Mouse (Mus musculus) right cerebral cortex, adult 2 months (tissue): ENCODE results near the gene Wdr4.
"Not testable (repeated sequence)": the region's sequence is repeated elsewhere in the genome, so short reads cannot be mapped to it uniquely, and the experiment has no call there.

ENCODE experiments used
- DNase-seq, 2 experiments: peaks; one replicate each; pipeline ENCODE4 v3.0.0; 2021 to 2022; ENCODE audit warnings: low spot score in 2 of 2

Wdr4 gene

DNA sequence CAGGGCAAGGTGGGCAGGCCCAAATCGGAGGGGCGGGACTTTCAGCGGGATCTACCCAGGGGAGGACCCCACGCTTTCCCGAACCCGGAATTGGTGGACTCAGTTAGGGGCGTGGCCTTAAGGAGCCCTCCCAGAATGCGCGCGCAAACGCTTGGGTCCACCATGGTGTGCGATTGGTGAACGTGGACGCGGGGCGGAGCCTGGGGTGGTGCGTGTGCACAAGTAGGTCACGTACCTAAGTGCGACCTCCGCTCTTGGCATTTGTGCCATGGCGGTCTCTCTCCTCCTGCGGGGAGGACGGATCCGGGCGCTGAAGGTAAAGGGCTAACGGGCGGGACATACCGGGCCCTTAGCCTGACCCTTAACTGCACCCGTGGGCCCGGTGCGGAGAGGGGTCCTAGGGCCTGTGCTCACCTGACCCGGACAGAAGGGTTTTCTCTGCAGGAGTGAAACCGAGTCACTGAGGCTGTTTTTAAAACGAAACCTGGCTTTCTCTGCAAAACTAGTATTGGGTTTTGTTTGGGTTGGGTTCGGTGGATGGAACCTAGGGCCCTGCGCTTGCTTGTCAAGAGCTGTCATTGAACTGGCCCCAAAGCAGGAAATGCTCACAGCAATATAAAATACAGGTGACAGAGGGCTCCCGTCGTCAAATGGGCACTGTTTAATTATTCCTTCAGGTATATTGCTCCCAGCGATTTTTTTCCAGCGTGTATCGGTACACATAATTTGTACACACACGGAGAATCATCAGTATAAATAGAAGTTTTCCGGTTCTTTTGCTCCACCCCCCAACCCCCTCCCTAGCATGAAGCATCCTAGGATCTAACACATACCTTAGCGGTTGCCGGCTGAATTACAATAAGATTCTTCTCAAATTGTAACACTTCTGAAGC lies at the start of gene Wdr4, which contains the start of gene Ndufv3:
Wdr4 (minus strand) TSS at position 35 of the 893 bp plus-strand sequence.
Ndufv3 (plus strand) TSS at position 170 of the 893 bp plus-strand sequence.
- DNase-seq, result peak; percentile 99

DNA sequence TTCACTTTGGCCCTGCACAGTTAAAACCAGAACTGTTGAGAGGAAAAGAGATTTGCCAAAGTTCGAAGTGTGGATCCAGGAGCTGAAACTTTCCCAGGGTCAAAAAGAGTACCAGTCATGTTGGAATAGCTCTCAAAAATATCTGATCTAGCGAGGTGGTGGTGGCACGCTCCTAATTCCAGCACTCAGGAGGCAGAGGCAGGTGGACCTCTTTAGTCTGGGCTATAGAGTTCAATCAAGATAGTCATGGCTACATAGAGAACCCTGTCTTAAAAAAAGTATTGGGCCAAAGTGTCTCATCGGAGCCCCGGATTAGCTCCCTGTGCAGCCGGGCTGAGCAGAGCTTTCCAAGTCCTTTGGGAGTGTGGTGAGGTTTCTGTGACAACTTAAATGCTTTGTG lies 46.5 kb upstream of the Wdr4 start:
- no peak for DNase-seq

DNA sequence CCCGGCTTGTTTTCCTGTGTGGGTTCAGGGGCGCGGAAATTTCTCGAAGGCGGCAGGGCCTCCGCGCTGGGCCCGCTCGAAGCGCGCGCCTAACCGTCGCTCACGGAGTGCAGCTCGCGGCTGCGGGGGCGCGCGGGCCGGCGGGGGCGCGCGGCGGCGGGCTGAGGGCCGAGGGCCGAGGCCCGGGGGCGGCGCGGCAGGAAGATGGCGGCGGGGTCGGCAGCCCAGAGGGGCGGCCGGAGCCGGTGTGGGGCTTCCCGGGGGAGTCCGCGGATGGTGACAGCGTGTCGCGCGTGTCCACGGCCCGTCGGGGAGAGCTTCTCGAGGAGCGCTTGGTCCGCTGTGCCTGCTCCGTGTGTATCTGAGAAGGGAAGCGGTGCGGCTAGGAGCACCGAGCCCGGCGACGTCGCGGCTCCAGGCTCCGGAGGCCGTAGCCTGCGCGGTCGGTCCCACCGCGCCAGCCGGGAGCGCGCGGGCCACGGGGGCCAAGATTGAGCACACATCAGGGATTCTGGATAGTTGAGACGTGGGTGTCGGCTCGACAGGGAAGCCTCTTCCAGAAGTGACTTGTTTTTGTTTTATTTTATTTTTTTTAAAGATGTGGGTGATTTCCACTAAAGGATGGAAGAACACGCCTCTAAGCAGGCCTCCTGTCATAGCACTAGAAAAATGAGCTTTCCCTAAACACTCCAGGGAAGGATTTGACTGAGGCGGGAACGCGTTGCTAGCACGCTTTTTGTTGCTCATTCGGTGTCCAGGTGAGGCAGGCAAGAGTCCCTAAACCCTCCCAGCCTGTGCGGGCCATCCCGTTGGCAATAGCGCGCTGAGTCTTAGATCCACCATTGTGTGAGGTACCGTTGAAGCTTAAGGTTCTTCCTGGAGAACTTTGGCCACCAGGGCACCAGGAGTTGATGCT lies 45.6 kb upstream of the Wdr4 start:
- DNase-seq, result peak; percentile 55 to 56

DNA sequence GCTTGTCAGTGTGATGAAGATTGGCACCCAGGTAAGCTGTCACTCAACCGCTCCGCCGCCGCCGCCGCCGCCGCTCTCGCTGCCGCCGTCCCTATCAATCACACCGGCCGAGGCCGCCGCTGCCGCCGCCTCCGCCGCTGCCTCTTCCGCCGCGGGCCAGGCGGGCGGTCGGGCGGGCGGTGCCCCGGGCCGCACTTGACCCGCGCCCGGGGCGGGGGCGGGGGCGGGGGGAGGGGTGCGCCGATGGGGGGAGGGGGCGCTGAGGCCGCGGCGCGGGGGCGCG lies 45.0 kb upstream of the Wdr4 start:
- no peak for DNase-seq

DNA sequence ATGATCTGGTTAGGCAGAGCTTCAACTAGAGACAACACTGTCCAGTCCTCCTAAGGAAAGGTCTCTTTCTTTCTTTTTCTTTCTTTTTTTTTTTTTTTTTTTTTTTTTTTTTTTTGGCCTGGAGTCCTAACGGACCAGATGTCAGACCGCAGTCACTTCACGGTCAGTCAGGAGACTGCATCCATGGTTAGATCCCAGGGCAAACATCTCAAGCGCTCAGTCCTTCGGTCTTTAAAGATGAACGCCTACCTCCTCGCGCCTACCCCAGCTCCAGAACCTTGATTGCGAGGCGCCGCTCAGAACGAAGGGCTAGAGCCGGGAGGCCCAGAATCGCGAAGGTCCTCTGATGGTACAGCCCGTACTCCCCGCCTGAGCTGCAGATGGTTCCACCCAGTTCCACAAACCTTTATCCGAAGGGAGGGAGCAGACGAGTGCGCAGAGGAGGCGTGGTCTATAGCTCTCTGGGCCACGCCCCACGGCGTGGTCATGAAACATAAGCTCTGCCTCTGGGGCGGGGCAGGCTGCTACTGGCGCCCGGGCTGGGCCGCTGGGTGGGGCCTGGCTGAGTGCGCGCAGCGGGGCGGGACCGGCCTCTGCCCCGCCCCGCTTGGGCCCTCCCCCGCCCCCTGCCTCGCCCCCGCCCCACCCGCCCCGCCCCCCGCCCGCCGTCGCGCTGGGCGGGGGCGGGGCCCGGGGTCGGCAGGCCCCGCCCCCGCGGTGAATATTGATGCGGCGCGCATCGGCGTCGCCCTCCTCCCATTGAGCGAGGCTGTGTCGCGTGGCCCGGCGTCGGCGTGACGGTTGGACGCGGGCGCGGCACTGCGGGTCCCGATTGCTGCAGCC lies 44.5 kb upstream of the Wdr4 start, which contains the start of gene Pknox1:
Pknox1 (plus strand) TSS at position 720 of the 843 bp plus-strand sequence.
- peak; percentile 99 for DNase-seq

DNA sequence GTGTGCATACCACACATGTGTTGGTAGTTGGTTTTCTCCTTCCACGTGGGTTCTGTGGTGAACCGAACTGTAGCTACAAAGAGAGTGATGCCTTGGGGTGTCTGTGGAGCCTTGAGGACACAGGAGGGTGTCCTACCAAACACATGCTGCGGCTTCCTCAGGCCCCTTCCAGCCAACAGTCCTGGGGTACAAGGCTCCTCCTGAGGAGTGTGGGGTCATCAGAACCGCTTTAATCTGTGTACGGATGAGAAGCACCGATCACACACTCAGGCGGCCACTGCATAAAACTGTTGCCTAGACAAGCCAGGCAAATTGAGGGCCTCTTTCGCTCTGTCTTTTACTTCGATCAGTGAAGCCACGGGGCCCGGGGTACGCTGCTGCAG lies 43.8 kb upstream of the Wdr4 start:
- DNase-seq, result peak; percentile 39 to 41

DNA sequence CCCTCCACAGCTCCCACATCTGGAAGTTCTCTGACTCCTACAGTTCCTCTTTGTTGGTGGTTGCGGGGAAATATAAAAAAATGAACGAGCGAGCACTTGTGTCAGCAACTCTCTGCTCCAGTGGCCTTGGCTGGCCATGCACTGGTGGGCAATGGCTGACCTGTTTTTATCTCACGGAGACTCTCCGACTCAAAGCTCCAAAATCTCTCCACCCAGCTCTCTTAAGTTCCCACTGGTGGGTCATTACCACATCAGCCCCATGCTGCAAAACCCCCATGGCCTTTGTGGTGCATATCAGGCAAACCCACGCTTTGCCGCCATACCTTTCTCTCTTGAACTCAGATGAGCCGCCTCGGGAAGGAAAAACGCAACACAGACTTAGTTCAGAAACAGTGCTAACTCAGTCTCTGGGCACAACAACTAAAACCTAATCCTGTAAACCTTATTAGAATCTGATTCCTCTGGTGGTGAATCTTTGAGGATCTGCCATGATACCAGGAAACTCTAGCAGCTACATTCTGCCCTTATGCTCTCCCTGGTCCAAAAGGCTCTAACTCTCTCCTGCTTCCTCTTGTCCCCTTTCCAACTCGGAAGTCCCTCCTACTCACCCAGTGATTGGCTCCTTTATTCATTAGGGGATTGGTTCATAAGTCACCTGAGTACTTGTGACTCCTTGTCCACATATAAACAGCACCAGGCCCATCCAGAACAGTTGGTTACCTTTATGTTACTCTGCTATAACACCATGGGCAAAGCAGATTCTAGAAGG lies 39.4 kb upstream of the Wdr4 start:
- no peak for DNase-seq

DNA sequence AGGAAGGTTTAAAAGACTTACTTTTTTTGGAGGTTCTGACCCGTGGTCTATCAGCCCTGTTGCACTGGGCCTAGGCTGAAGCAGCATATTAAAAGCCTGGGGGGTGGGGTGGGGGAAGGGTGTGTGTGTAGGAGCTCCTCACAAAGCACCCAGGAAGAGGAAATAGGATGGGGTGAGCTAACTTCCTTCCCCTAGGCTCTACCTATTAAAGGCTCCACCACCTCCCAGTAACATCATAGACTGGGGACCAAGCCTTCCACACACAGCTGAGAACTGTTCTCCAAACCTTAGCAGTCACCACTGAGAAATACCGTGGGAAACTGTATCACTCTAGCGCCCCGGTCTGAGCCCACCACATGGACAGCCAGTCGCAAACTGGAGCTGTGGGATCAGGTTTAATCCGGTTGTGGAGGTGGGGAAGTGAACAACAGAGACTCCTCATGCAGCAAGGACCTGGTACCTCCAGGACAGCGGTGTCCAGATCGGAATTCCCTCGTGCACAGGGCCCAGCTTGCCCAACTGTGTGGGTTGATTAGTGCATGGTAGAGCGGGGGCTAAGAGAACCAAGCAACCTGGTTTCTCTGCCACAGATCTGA lies 38.3 kb upstream of the Wdr4 start:
- DNase-seq, result no peak

DNA sequence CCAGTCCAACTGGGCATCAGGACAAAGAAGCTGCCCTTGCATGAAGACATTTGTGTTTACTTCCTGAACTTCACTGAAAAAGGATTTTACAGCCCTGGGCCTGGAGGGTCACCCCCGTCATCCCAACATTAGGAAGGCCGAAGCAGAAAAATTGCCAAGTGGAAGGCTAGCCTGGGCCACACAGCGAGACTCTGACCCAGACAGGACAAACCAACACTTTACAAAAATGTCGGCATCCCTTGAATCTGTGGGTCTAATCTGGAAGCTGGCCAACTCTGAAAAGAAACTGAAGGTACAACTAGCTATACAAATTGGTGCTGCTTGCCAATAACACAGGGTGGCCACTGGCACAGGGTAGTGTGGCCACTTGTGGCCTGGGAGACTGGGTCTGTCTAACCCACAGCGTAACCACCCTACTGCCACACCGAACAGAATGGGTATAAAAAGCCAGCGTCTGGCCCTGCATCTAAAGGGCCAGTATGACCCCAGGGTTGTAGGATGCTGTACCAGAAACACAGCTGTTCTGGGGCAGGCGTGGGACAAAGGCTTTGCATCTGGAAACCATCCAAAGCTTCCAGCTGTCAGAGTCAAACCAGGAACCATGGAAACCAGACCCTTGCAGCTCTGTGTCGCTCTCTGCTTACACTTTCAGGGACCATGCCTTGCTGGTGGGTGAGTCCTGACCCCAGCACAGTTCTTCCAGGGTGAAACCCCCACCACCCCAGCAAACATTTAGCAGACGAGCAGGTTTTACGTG lies 37.5 kb upstream of the Wdr4 start:
- no peak for DNase-seq

DNA sequence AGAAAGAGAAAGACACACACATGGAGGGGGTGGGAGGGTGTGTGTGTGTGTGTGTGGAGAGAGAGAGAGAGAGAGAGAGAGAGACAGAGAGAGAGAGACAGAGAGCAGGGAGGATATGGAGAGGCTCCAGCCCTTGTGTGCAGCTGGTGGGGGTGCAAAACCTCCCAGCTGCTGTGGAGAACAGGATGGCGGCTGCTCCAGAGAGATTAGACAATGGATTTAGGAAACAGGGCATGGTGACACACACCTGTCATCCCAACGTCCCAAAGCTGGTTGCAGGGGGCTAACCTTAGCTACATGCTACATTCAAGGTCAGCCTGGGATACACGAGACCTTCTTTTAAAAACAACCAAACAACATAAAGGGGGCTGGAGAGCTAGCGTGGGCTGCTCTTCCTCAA lies 36.5 kb upstream of the Wdr4 start:
- no peak for DNase-seq

DNA sequence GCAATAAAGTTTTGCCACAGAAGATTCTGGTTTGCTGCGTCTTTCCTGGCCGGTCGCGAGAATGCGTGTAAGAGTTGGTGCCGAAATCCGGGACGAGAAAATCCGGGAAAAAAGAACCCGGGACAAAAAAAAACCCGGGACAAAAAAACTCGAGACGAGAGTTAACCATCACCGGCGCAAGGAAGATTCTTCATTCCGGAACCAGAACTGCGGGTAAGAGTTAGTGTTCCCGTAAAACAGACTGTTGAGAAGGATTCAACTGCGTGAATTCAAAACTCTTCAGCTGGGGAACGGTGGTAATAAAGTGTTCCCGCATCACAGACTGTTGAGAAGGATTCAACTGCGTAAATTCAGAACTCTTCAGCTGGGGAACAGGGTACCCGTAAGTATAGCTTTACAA lies 32.8 kb upstream of the Wdr4 start:
- DNase-seq, result not testable (repeated sequence)

DNA sequence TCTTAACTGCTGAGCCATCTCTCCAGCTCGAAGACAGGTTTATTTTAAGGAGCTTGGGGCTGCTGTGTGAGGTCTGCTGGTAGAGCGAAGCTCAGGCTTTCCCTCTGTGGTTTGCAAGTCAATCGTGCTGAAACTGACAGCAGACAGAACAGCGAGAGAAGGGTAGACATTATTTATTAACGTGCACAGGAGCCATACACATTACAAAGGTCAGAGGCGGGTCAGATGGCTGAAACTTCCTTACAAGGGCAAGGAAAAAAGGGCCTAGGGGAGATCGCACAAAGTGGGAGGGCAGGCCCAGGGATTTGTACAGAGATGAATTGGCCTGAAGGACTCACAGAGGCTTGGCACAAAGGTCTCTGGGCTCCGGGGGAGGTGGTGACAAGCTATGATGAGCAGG lies 29.6 kb upstream of the Wdr4 start:
- no peak for DNase-seq

DNA sequence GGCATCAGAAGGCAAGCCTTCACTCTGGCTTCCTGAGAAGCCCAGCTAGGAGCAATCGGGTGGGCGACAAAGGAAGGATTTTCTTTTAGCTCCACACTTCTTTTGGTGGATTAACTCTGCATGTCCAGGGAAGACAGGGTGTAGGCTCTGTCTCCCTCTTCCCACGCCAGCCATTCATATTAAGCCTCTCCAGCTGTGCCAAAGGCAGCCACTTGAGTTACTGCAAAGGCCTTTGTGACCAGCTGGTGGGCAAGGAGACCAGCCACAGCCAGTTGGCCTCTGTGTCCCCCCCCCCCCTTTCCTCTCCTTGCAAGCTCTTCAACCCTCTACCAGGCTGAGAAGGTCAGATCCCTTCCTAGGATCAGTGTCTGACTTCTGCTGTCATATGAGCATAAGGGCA lies 28.2 kb upstream of the Wdr4 start:
- DNase-seq, result no peak

DNA sequence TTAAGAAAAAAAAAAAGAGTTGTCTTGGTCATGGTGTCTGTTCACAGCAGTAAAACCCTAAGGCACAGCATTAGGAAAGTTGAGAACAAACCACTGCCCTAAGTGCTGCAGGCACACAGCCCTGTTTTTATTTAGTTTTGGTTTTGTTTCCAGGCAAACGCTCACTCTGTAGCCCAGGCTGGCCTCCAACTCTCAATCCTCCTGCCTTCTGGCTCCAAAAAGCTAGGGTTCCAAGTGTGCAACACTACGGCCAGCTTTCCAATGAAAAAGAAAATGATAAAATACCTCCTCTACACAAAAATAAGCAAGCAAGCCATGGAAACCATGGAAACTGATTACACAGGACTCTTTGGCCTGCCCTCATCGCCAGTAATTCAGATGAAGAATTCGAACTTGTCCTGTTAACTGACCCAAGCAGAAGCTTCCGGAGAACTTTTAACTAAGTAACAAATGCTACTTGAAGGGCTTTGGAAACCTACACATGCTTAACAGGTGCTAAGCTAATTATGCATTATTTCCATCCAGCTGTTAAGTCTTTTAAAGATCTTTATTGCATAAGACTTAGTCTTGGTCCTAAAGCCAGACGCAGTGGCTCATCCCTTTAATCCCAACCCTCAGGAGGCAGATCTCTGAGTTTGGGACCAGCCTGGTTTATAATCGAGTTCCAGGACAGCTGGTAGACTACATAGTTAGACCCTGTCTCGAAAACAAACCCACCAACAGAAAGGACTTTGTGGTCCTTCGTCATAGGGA lies 26.8 kb upstream of the Wdr4 start:
- DNase-seq, result no peak

DNA sequence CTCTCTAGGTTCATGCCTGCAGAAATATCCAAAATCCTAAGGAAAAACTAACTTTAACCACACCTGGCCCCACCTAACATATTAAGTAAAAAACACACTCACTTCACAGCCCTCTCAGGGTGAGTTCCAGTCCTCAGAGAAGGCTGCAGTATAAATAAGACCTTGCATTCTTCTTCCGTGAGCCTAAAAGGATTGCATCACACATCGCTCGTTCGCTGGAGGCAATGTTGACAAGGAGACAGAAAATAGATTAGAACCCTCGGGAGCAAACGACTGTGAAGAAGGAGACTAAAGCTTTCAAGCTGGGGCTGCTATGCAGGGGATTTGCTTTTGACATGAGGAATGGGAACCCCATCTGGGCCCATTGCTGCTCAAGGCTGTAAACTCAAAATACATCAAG lies 23.8 kb upstream of the Wdr4 start:
- DNase-seq, result no peak

DNA sequence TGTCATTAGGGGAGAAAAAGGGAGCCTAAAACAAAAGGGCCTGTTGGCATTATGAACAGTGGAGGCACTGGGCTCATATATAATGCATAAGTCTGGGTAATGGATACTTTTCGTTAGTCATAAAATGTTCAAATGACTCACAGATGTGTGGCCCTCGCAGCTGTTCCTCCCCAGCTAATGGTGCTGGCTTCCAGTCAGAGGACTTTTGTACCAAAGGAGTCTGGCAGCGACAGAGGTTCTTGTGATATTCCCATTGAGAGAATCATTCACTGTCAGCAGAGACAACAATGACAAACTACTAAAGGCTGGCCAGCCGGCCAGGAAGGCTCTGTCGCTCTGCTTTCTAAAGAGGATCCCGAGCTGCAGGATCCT lies 21.7 kb upstream of the Wdr4 start:
- no peak for DNase-seq

DNA sequence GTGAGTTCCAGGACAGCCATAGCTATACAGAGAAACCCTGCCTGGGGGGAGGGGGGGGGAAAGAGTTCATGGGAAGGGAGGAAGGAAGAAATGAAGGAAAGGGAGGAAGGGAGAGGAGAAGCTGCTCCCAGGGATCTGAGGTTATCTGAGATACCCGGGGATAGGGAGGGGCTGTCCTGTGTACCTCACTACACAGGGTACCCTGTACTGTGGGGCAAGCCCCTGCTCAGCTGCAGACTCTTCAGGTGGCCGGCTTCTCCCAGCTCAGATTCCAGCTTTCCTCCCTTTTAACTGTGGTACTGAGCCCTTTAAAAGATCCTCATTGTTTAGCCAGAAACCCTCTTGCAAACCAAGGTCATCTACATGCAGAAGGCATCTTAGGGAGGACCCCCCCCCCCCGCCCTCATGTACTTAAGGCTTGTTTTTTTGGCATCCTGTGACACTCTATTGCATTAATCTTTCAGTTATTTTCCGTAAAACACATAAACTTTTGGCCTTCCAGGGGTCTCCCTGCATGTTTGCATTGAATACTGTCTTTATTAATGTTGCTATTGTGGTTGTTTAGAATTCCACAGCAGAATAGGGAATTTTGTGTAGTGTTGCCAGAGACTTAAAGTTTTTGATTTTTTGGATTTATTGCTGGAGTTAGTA lies 21.2 kb upstream of the Wdr4 start:
- DNase-seq, result no peak

DNA sequence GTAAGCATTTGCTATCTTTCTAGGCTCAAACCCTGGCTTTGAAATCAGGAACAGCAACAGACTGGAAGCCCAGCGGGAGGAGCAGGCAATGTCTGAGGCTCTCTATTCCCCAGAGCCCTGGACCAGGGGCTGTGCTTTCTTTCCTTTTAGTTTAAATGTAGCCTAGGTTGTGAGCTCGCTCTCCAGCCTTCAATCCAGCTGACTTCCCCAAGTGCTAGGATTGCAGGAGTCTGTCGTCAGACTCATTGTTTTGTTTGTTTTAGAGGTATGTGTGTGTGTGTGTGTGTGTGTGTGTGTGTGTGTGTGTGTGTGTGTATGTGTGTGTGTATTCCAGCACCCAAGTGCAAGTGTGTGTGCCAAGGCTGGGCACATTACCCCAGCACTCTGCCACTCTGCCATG lies 20.3 kb upstream of the Wdr4 start:
- no peak for DNase-seq
